Mouse (Mus musculus) inflammation-experienced regulatory T-cells (primary cell): Measurements from ENCODE around the gene Diaph2. TPM values are rescaled to one million over a fixed set of nuclear protein-coding genes. Genes with fewer than 3 reads are reported as not detected.

ENCODE experiments used
- polyA plus RNA-seq, 2 experiments: library from polyadenylated mRNA; unstranded; fragments of 100-300 nt; shearing (Covaris generic); gene quantifications; one replicate each; pipeline ENCODE4 v1.2.1; 2017

The Diaph2 gene
- 10 to 100 TPM; 16.7 to 17.9 TPM for polyA plus RNA-seq

DNA sequence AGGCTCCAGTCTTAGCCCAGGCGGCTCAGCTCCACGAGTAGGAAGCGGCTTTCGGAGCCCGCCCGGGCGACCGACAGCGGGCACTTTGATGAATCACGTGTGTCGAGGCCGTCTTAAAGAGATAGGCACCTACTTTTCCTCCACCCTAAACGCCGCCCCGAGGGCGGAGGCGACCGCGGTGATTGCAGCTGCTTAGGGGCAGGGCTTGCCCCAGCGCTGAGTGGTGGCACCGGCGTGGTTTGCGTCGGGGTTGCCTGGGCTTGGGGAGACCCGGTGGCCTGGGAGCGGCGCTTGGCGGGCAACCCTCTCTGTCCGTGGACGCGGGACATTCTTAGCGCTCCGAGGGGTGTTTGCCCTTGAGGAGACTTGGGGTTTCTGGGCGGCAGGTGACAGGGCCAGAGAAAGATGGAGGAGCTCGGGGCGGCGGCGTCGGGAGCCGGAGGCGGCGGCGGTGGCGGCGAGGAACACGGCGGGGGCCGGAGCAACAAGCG is at the start of gene Diaph2:
TSS of gene Diaph2 (plus strand) at position 172 of the 491 bp plus-strand sequence.

